Mouse (Mus musculus): ENCODE results near the gene Nrxn1.

DNA sequence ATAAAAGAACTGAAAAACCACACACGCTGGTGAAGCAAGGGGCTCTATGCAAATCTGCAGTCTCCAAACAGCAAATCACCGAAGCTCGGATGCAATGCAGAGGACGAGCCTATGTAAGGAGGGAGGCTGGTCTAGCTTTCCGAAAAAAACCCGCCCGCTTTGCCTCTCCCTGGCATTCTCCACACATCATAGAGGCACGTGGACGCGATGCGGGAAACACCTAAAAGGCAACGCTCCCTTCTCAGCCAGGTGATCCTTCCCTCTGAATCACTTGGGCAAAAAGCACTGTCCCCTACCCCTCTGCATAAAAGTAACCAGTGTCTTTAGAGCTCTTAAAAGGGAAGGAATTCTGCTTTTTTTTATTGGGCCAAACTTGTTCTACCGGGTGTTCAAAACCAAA, 637.0 kb downstream of the Nrxn1 start:
- TF ChIP-seq MAFK (IDR thresholded peaks at IDR 0.05; ENCODE audit: insufficient read depth, low read depth, low read length) (no peak), ZC3H11A (IDR thresholded peaks at IDR 0.05; ENCODE audit: borderline replicate concordance, low read depth, low read length) (no peak)

Measured in ES-E14 (cell line).